Mouse (Mus musculus) cerebral cortex, adult 2 months (tissue): ENCODE measurements around the gene Anxa9.

Source experiments
- WGBS: fragments of 180-500 bp; shearing (Covaris S2); methylation state at CpG from one replicate; pipeline ENCODE4 v1.1.7; 2018; 5-methylcytosine and 5-hydroxymethylcytosine counted together

Anxa9 gene

GRCm38 (mm10) chr3:95283589-95283941, 23.4 kb downstream of the Anxa9 start:
- 2% methylated on average over 7 of the region's 7 CpGs for WGBS

DNA sequence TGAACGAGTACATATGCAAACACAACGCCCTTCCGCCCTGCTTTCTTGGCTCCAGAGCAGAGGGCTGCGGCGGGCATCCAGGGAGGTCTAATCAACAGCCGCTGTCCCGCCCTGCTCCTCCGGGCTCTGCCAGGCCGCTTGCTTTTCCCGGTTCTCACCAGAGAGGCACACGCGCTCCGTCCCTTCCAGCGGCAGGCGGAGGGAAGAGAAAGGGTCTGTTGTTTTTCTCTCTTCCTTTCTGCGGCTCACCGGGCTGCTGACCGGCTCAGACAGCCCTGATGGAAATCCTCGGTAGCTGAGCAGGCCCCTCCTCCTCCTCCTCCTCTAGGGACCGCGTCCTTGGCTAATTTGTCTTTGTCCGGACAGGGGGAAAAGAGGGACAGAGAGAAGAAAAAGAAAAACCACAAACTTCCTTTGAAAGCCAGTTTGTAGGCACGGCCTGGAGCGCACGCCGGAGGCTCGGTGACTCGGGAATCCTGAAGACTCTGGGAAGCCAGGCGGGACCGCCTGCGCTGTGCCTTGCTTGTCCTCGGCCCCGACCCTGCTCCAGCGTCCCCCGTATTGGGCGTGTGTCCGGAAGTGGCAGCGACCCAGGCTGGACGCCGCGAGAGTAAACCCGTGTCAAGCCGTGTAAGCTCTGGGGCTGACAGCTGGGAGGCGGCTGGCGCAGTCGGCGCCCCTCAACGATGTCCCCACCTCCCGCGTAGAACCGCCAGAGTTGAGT, 23.9 kb downstream of the Anxa9 start:
- WGBS, result under 1% methylated on average over 51 of the region's 51 CpGs

GRCm38 (mm10) chr3:95282381-95282864, 24.6 kb downstream of the Anxa9 start:
- under 1% methylated on average over 11 of the region's 11 CpGs for WGBS

GRCm38 (mm10) chr3:95281216-95282126, 25.5 kb downstream of the Anxa9 start, which contains the start of the genes Mindy1 and Prune1:
Gene Mindy1 (plus strand): TSS chr3:95281345.
Gene Prune1 (minus strand): TSS chr3:95282076.
- under 1% methylated on average over 53 of the region's 53 CpGs for WGBS

GRCm38 (mm10) chr3:95280747-95281146, 26.2 kb downstream of the Anxa9 start:
- 14% methylated on average over 8 of the region's 8 CpGs for WGBS

DNA sequence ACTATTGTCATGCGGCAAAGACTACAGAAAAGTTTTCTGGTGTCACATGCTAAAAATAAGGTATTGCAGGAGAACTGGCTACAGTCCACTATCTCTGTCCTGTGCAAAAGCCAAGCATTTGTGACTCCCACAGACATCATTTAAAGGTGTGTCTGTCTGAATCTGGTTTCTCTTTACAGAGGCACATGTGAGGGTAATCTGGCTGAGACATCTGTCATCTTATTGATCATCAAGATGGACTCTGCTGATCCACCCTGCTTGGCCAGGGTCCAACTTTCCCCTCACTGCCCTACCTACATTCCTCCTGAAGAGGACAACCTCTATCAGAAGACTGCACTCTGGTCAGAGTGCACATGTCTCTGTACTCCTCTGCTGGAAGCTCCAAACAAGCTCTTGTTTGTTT, 29.8 kb downstream of the Anxa9 start:
- WGBS, result 26% methylated on average over 1 of the region's 1 CpGs

DNA sequence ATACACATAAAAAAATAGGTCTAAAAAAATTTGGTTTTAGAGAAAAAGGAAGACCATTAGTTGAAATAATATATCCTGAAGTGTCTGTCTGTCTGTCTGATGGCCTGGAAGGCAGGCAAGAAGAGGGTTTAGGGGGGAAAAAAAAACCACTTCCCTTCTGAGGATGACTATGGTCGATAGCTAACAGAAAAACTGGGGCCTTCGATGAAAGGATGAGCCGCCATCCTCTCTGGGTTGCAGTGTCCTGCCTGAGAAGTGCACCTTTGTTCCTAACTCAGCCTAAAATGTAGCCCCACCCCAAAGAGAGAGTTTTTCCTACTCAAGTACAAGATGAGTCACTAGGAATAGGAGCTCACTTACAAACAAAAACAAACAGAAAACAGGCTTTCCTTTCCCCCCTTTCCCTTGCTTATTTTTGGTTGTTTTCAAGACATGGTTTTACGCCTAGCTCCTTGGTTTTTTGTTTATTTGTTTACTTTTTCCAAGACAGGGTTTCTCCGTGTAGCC, 30.5 kb downstream of the Anxa9 start:
- WGBS, result 72% methylated on average over 5 of the region's 5 CpGs

- WGBS, result 60% methylated on average over 6 of the region's 6 CpGs
Observed at GRCm38 (mm10) chr3:95275161-95275560, 31.8 kb downstream of the Anxa9 start.

- WGBS, result 97% methylated on average over 4 of the region's 4 CpGs
Observed at GRCm38 (mm10) chr3:95274453-95274852, 32.5 kb downstream of the Anxa9 start.

GRCm38 (mm10) chr3:95273471-95273870, 33.5 kb downstream of the Anxa9 start:
- 86% methylated on average over 5 of the region's 5 CpGs for WGBS

- WGBS, result 73% methylated on average over 12 of the region's 12 CpGs
Observed at GRCm38 (mm10) chr3:95270766-95271364, 36.1 kb downstream of the Anxa9 start.

DNA sequence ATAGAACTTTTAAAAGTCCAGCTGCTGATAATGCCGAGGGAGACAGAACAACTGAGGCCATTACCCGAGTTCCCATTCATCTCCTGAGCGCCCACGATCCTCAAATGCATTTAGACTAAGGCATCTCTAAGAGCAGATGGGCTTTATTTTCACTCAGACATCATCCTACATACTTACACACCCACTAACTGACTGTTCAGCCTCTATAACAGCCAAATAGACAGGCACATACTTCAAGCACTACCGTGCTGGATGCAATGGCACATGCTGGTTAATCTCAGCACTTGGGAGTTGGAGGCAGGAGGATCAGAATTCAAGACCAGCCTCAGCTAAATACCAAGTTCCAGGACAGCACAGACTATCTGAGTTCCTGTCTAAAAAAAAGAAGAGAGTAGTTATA, 37.2 kb downstream of the Anxa9 start:
- WGBS, result 50% methylated on average over 5 of the region's 5 CpGs

GRCm38 (mm10) chr3:95266052-95266451, 40.9 kb downstream of the Anxa9 start:
- WGBS, result 95% methylated on average over 3 of the region's 3 CpGs

GRCm38 (mm10) chr3:95264724-95265123, 42.3 kb downstream of the Anxa9 start:
- WGBS, result 26% methylated on average over 1 of the region's 1 CpGs

- 54% methylated on average over 11 of the region's 11 CpGs for WGBS
Observed at GRCm38 (mm10) chr3:95263089-95263739, 43.8 kb downstream of the Anxa9 start.

GRCm38 (mm10) chr3:95261975-95262374, 45.0 kb downstream of the Anxa9 start:
- 73% methylated on average over 4 of the region's 4 CpGs for whole genome bisulfite sequencing

DNA sequence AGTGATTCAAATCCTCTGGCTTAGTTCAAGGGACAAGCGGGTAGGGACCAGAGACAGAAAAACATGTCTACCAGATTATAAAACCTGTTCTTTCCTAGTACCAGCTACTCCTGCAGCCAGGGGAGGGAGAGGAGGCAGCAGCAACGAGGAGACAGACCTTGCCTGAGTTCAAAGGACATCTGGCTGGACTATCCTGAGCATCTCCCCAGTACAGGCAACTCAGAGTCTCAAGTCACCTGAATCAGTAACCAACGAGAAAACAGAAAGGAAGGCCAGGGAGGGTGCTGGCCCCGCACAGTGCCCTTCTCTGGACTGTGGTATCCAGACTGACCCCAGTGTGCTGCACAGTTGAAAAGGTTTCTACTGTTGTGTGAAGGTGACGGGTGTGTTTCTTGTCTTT, 50.0 kb downstream of the Anxa9 start:
- WGBS, result 91% methylated on average over 5 of the region's 5 CpGs

- WGBS, result 68% methylated on average over 7 of the region's 7 CpGs
Observed at GRCm38 (mm10) chr3:95250783-95251424, 56.1 kb downstream of the Anxa9 start, which contains the start of gene Bnipl. Gene Bnipl (minus strand): TSS chr3:95251193.

GRCm38 (mm10) chr3:95250361-95250760, 56.6 kb downstream of the Anxa9 start:
- WGBS, result 90% methylated on average over 5 of the region's 5 CpGs

- 88% methylated on average over 1 of the region's 1 CpGs for WGBS
Observed at GRCm38 (mm10) chr3:95247660-95248336, 59.2 kb downstream of the Anxa9 start.
